Mouse (Mus musculus) heart, adult 18-20 months (tissue): ENCODE measurements around the gene Vmn1r42. TPM values are rescaled to one million over a fixed set of nuclear protein-coding genes. Genes with fewer than 3 reads are reported as not detected.
"Not testable (repeated sequence)": the region's sequence is repeated elsewhere in the genome, so short reads cannot be mapped to it uniquely, and the experiment has no call there.

ENCODE experiments used
- DNase-seq, 2 experiments: peaks; one replicate each; pipeline ENCODE4 v3.0.0; 2021 to 2022; ENCODE audit warnings: mixed read lengths in 1 of 2
- long read RNA-seq, 2 experiments: library from polyadenylated mRNA; stranded (forward); transcript quantifications; one replicate each; pipeline ENCODE4 v2.0.0; 2021
- total RNA-seq, 2 experiments: library from RNA; stranded (reverse); gene quantifications; 2 replicates each; pipeline ENCODE4 v1.2.3; 2021

Vmn1r42 gene
- under 1 TPM; 0.25 to 0.26 TPM for total RNA-seq
- long read RNA-seq, experiment 1: 0 reads
- long read RNA-seq, experiment 2, partial matches to known transcripts: 0 of 1 reads
- long read RNA-seq, experiment 2, other reads (novel, unspliced or antisense): 1 of 1 reads

DNA sequence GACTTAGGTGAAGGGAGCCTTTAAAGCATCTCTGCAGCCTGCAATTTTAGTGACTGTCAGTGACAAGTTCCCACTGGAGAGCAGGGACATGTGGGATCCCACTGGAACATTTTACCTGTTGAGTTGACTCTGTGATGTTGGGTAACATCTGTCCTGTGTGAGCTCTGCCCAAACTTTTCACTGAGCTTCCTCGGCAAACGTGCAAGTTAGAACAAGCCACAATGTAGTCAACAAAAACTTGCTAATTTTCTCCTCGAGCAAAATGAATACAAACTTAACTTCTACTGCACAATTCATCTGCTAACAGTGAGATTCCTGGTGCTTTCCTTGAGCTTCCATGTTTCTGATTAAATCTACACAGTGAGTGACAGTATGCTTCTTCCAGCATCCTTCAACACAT is at the start of gene Vmn1r42, which contains the start of gene Vmn1r43:
Gene Vmn1r42 (minus strand): TSS at position 101 of the 400 bp plus-strand sequence.
Gene Vmn1r43 (minus strand): TSS at position 101 of the 400 bp plus-strand sequence.
- not testable (repeated sequence) for DNase-seq

DNA sequence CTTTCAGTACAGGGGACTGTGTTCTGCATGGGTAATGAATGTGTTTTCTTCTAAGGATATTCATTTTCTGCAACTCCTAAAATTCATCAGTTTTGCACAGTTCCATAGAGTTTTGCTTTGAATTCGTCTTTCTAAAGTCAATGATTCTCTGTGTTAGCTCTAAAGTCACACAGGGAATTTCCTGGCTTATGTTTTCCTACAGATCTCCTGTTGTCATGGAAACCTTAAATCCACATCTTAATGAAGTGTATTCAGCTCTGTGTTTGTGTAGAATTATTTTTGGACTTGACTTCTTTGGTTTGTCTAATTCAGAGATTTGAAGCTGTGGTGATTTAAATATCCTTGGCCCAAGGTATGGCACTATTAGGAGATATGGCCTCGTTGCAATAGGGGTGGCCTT is 7.6 kb upstream of the Vmn1r42 start:
- DNase-seq: no peak

GRCm38 (mm10) chr6:89883360-89883759 is 7.1 kb upstream of the Vmn1r42 start, which contains the start of gene Vmn1r44:
TSS of gene Vmn1r44 (plus strand) at chr6:89883660.
- no peak for DNase-seq

DNA sequence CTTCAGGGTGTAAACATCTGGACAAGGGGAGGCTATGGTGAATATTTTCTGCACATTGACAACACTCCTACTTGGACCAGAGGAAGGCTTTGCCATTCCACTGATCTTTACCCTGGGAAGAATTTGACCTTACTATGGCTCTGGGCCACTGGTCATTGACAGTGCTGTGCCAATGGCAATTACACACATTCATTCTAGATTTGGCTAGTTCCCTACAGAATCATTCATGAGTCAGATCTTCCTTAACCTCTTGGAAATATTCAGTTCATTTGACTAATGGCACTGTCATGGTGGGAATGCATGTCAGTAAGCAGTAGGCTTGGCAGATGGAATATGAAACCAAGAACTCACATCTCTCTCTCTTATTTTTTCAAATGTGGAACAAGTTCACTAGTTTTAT is 4.7 kb upstream of the Vmn1r42 start:
- peak in 1 of 2 experiments; percentile 1 for DNase-seq

DNA sequence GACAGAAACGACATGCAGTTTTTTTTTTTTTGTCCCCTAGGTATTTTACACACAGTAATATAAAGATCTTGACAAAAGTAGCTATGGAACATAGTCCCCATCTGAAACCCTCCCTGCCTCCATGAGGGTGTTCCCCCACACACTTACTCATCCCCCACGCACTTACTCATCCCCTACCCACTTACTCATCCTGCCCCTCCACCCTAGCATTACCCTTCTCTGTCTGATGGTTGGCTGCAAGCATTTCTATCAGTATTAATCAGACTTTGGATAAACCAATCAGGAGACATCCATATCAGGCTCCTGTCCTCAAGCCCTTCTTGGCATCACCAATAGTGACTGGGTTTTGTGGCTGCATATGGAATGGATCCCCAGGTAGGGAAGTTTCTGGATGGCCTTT is 750 bp upstream of the Vmn1r42 start:
- DNase-seq: no peak

DNA sequence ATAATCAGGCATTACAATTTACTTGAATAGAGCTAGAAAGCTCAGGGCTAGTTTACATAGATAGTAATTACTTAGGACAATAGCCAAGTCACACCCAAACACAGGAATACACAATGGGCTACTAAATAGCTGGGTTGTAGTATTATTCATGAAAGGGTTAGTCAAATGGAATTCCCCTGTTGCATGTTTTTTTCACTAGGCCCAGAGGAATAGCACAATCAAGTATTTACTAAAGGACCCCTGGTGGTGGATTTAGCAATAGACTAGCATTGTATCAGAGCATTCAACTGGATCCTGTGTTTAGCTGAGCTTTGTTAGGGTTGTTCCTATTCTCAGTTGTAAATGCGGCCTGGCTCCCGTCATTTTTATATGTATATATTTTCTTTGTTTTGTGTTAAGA is 8.2 kb downstream of the Vmn1r42 start:
- no peak for DNase-seq

DNA sequence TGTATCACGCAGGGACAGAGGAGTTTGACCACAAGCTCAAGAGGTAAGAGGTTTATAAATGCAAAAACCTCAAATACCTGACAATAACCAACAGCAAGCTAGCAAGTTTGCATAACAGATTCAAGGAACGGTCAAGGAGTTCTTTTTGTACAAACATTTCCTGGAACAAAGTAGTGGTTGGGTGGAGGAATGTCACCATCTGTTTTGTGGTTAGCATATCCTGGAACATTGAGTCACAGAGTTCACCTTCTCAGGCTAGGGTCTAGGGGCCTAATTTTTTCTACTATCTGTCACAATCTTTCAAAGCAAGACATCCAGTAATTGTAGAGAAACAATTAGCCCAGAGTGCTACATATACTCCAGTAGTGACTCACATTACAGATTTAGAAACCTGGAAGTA is 8.9 kb downstream of the Vmn1r42 start:
- DNase-seq: no peak

DNA sequence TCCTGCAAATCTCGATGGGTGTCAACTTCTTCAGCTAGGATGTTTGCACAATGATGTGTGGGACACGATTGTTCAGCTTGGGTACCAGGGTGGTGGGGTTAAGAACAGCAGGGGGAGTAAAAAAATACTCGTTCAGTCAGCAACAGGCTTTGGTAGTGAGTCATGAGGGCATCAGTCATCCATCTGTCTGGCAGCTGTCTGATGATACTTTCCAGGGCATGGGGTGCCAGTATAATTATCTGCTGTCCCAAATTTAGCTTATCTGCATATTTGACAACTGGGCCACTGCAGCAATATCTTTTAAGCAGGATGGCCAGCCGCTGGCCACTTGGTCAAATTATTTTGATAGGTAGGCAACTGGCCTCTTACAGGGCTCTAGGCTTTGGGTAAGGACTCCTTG is 12.4 kb downstream of the Vmn1r42 start:
- peak; percentile 34 to 60 for DNase-seq

GRCm38 (mm10) chr6:89859839-89860238 is 16.4 kb downstream of the Vmn1r42 start:
- no peak for DNase-seq

DNA sequence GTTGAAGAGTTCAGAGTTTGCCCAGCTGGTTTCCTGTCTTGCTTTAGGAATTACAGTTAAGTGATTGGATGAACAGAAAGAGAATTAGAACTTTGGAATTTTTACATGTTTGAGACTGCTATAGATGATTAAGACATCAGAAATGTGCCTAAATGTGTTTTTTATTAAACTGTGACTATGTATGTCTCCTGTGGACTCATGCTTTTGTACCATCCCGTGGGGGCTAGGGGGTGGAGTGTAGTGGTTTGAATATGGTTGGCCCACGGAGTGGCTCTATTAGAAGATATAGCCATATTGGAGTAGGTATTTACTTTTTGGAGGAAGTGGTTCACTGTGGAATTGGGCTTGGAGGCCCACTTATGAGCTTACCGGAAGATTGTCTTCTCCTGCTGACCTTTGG is 18.7 kb downstream of the Vmn1r42 start:
- no peak for DNase-seq

Other genes with a start within 250 kb of the Vmn1r42 start
- gene Txnrd3, start 232.4 kb downstream of the Vmn1r42 start, total RNA-seq: 10 to 100 TPM; 14.6 to 17.1 TPM
- gene Vmn1r40, start 168.9 kb downstream of the Vmn1r42 start, total RNA-seq: not detected
- not detected for gene Vmn1r41, start 135.6 kb downstream of the Vmn1r42 start, total RNA-seq
- not detected for gene Vmn1r43, start within 50 bp of the Vmn1r42 start, total RNA-seq
- gene Vmn1r44, start 7.2 kb upstream of the Vmn1r42 start, total RNA-seq: not detected
- not detected for gene Vmn1r45, start 64.2 kb upstream of the Vmn1r42 start, total RNA-seq
- not detected for gene Vmn1r46, start 92.9 kb upstream of the Vmn1r42 start, total RNA-seq
- not detected for gene Vmn1r47, start 139.7 kb upstream of the Vmn1r42 start, total RNA-seq
- gene Vmn1r48, start 160.4 kb upstream of the Vmn1r42 start, total RNA-seq: not detected
- gene Vmn1r49, start 202.1 kb upstream of the Vmn1r42 start, total RNA-seq: not detected
- gene Vmn1r50, start 225.0 kb upstream of the Vmn1r42 start, total RNA-seq: not detected
- gene Vmn1r51, start 246.2 kb upstream of the Vmn1r42 start, total RNA-seq: not detected